Mouse (Mus musculus) midbrain, embryonic 10.5 days (tissue): ENCODE data around the gene Gpr179. TPM values are rescaled to one million over a fixed set of nuclear protein-coding genes. Genes with fewer than 3 reads are reported as not detected.

Source experiments
- DNase-seq: peaks from one replicate; pipeline ENCODE4 v3.0.0-alpha.2; 2017; ENCODE audit warnings: low spot score
- H3K27ac ChIP-seq: fragments of 300-500 bp; sonication (generic); replicated peaks from 2 replicates; pipeline ENCODE4 v1.5.1; 2016; ENCODE audit warnings: mild to moderate bottlenecking
- H3K27me3 ChIP-seq: fragments of 300-500 bp; sonication (generic); 2 replicates; pipeline ENCODE4 v1.6.1; 2016; ENCODE audit warnings: low read depth, mild to moderate bottlenecking; ENCODE audit not compliant: poor library complexity, severe bottlenecking
- H3K36me3 ChIP-seq: fragments of 300-500 bp; sonication (generic); 2 replicates; pipeline ENCODE4 v1.6.1; 2016; ENCODE audit warnings: mild to moderate bottlenecking, moderate library complexity
- H3K4me1 ChIP-seq: fragments of 300-500 bp; sonication (generic); 2 replicates; pipeline ENCODE4 v1.6.1; 2016
- H3K4me3 ChIP-seq: fragments of 300-500 bp; sonication (generic); 2 replicates; pipeline ENCODE4 v1.5.1; 2016; ENCODE audit warnings: mild to moderate bottlenecking, moderate library complexity
- H3K9me3 ChIP-seq: fragments of 300-500 bp; sonication (generic); replicated peaks from 2 replicates; pipeline ENCODE4 v1.6.1; 2016; ENCODE audit warnings: mild to moderate bottlenecking
- WGBS: fragments of 180-500 bp; shearing (Covaris S2); methylation state at CpG from one replicate; pipeline ENCODE4 v1.1.7; 2016; 5-methylcytosine and 5-hydroxymethylcytosine counted together
- polyA plus RNA-seq: library from polyadenylated mRNA; unstranded; fragments of >200 nt; fragmentation: Nextera tagmentation; extraction: Ambion mirVana; gene quantifications from 2 replicates; pipeline ENCODE4 v1.2.1, GENCODE M21; 2016

Gene Gpr179
- 0.05 and 0.09 TPM in 2 replicates for polyA plus RNA-seq

DNA sequence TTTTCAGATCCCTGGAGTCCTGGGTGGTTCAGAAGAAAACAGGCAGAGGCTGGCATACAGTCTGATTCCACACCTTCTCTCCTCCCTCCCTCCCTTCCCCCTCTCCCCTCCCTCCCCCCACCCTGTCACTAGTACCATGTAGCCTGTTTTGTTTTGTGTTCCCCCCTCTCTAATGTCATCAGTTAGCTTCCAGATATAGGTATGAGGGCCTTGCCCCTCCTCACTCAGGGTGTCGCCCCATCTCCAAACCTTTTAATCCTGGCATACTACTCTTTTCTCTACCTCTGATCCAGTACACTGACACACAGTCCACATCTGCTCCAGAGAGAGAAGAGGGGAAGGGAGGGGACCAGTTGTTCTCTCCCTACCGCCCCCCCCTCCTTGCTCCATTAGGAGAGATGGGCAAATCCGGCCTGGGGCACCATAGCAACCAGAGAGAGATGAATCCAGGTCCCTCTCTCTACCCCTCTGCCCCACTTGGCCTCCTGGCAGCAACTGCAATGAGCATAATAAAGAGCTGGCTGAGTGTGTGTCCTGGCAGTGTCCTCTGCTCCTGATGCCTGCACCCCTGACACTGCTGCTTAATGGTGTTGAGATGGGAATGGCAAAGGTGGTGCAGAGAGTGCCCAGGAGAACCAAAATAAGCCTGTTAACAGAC lies at the start of gene Gpr179:
Gene Gpr179 (minus strand): TSS at position 51 of the 658 bp plus-strand sequence.
- WGBS, result 67% methylated on average over 3 of the region's 3 CpGs
- H3K4me3 ChIP-seq, result no peak within 1 kb of the TSS
- no peak for DNase-seq
- 0 out of 2 replicates have a peak within 1 kb of the TSS, but pooled peaks have one; percentile 13 for H3K27ac ChIP-seq
- 0 out of 2 replicates have a peak, but pooled peaks cover 8% of the 10 kb centered on the region for H3K27me3 ChIP-seq
- peaks cover 31% of the 10 kb centered on the region for H3K4me1 ChIP-seq
- H3K9me3 ChIP-seq, result no peaks in the 10 kb centered on the region
- H3K36me3 ChIP-seq, result no peaks in the 10 kb centered on the region

DNA sequence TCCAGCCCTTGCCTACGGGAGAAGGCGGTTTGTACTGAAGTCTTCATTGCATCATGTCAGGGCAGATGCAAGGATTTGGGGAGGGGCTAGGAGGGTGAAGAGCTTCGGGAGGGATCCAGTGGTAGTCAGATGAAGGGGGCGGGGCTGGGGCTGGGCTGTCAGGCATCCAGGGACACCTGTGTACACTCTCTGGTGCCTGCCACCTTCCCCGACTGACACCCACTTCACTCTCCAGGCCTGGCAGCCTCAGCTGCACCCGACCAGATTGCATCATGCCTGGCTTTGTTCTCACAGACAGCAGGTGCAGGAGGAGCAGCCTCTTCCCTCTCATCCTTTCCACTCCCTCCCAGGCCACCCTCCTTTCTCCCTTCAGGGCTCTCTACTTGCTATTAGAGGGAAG lies 49.2 kb upstream of the Gpr179 start:
- Histone ChIP-seq H3K4me3 (peak overlapping the region; percentile 50), H3K27ac (peak overlapping the region; percentile 66), H3K4me1 (peaks cover 51% of the 10 kb centered on the region), H3K27me3 (peaks cover 54% of the 10 kb centered on the region), H3K9me3 (no peaks in the 10 kb centered on the region), H3K36me3 (peaks cover 6% of the 10 kb centered on the region)
- whole genome bisulfite sequencing, result 17% methylated on average over 6 of the region's 6 CpGs
- no peak for DNase-seq

DNA sequence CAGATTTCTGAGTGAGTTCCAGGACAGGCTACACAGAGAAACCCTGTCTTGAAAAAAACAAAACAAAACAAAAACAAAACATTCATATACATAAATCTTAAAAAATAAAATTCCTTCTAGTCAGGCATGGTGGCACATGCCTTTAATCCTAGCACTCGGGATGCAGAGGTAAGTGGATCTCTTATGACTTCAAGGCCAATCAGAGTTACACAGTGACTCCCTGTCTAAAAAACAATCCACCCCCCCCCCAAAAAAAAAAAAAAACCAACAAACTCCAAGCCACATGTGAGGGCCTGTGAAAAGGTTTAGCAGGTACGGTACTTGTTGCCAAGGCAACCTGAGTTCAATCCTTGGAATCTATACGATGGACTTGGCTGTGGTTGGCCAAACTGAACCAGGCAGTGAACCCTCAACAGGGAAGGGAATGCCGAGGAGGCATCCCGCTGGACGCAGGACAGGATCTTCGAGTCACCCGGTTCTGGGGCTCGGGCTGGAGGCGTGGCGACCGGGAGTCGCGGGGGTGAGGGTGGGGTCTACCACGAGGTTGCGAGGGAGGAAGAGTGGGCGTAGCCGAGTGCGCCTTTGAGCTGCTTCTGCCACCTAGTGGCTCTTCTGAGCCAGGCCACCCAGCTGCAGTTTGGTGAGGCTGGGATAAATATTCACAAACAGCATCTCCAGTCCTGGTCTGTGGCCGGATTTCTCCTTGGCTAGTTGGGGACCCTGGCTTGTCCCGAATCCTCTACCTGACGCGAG lies 48.3 kb upstream of the Gpr179 start:
- peak; percentile 87 for DNase-seq
- H3K27ac ChIP-seq, result peak overlapping the region; percentile 52; the same call in 1 of the 2 replicates
- H3K9me3 ChIP-seq, result no peaks in the 10 kb centered on the region
- H3K36me3 ChIP-seq, result peaks cover 16% of the 10 kb centered on the region
- peak overlapping the region; percentile 50 for H3K4me3 ChIP-seq
- peaks cover 44% of the 10 kb centered on the region for H3K27me3 ChIP-seq
- H3K4me1 ChIP-seq, result peaks cover 42% of the 10 kb centered on the region
- WGBS, result 4% methylated on average over 23 of the region's 23 CpGs

DNA sequence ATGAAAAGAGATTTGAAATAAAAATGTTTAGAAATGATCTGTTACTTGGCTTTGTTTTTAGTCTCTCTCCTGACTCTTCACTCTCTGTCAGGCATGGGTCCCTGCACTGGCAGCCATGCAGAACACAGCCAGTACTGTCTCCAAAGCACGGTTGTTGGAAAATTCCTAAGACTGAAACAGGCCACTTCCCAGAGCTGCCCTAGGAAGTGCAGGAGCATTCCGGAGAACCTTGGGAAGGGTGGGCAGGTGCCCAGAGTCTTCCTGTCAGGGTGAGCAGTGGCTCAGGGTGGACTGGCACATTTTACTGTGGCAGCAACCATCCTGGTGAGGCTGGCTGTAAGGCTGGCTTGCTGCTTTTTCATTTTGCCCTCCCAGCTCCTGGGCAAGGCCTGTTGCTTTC lies 46.6 kb upstream of the Gpr179 start:
- no peak overlapping the region for H3K4me3 ChIP-seq
- H3K27ac ChIP-seq, result no peak overlapping the region
- peaks cover 26% of the 10 kb centered on the region for H3K4me1 ChIP-seq
- WGBS, result 85% methylated on average over 2 of the region's 2 CpGs
- H3K9me3 ChIP-seq, result no peaks in the 10 kb centered on the region
- H3K27me3 ChIP-seq, result peaks cover 28% of the 10 kb centered on the region
- H3K36me3 ChIP-seq, result peaks cover 32% of the 10 kb centered on the region
- no peak for DNase-seq

DNA sequence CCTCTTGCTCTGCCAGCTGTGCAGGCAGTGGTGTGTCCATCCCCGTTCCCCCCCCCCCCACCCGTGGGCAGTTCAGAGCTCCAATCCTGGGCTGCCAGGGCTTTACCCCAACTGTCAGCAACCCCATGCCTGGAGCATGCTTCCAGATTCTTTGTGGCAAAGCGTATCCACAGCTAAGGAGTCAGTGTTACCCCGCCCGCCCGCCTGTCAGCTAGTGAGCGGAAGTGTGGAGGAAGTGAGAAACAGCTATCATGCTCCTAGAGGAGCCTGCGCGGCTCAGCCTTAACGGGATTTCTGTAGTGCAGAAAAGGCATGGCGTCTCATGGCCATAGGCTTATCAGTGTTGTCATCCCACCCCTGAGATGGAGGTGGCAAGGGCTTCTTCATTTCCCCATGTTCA lies 42.3 kb upstream of the Gpr179 start:
- peaks cover 75% of the 10 kb centered on the region for H3K36me3 ChIP-seq

DNA sequence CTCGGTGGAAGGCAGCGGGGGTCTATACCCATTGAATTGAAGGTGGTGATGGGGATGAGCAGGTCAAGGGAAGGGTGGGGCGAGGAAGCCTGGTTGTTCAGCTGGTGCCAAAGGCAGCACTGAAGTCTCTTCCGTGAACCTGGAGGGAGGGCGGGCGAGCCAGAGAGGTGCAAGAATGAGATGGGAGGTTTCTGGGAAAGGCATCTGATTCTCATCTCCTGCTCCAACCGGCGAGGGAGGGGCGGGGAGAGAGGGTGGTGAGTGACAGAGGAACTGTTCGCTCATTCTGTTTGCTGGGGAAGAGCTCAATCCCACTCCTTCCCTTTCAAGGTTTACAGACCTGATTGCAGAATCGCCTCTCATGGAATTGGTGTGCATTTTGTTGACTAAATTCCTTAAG lies 41.8 kb upstream of the Gpr179 start:
- H3K9me3 ChIP-seq, result no peaks in the 10 kb centered on the region
- peaks cover 80% of the 10 kb centered on the region for H3K36me3 ChIP-seq
- H3K4me3 ChIP-seq, result no peak overlapping the region
- no peak overlapping the region for H3K27ac ChIP-seq
- 72% methylated on average over 11 of the region's 11 CpGs for WGBS
- H3K4me1 ChIP-seq, result no peaks in the 10 kb centered on the region
- no peak for DNase-seq
- H3K27me3 ChIP-seq, result no peaks in the 10 kb centered on the region

More for the DNA sequence above, 42.3 kb upstream of the Gpr179 start:
- Histone ChIP-seq H3K4me3 (no peak overlapping the region), H3K27me3 (no peaks in the 10 kb centered on the region), H3K9me3 (no peaks in the 10 kb centered on the region), H3K27ac (no peak overlapping the region), H3K4me1 (no peaks in the 10 kb centered on the region)
- WGBS, result 89% methylated on average over 11 of the region's 11 CpGs
- no peak for DNase-seq

DNA sequence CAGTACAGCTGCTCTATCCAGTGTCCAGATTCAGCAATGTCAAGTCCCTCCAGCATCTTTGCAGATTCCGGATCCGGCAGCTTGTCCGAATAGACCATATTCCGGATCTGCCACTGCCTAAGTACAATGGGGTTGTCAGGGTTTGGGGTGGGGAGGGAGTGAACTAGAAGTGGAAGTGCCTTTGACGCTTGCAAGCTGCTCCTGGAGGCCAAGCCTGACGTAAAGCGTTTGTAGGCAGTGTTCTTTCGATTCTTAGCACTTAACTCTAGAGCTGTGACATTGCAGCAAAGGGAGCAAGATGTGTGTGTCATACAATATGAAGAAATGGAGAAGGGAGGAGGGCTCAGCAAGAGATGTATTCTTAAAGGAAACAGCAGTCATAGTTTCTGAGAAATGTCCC lies 37.2 kb upstream of the Gpr179 start:
- H3K4me1 ChIP-seq, result no peaks in the 10 kb centered on the region
- H3K4me3 ChIP-seq, result no peak overlapping the region
- no peaks in the 10 kb centered on the region for H3K9me3 ChIP-seq
- no peak for DNase-seq
- WGBS, result 91% methylated on average over 8 of the region's 8 CpGs
- no peak overlapping the region for H3K27ac ChIP-seq
- H3K27me3 ChIP-seq, result no peaks in the 10 kb centered on the region
- H3K36me3 ChIP-seq, result peaks cover 93% of the 10 kb centered on the region

DNA sequence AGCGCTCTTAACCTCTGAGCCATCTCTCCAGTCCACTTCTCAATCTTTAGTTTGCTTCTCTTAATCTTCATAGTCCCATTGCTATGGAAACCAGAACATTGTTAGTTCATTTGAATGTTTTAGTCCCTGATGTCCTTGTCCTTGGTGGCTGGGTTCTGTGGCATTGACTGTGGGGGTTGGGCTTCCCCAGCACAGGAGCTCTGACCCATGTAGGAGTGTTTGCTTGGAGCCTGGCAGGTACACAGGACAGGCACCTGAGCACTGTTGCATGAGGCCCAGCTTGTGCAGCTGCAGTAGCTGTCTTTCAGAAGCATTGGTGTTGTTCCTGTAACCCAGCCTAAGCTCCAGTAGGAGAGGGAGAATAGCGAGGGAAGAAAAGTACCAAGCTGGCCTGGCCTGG lies 35.9 kb upstream of the Gpr179 start:
- H3K4me1 ChIP-seq, result no peaks in the 10 kb centered on the region
- no peaks in the 10 kb centered on the region for H3K9me3 ChIP-seq
- no peak overlapping the region for H3K4me3 ChIP-seq
- 92% methylated on average over 2 of the region's 2 CpGs for WGBS
- H3K27me3 ChIP-seq, result no peaks in the 10 kb centered on the region
- no peak for DNase-seq
- H3K36me3 ChIP-seq, result peaks cover 93% of the 10 kb centered on the region
- H3K27ac ChIP-seq, result no peak overlapping the region

- Histone ChIP-seq H3K9me3 (no peaks in the 10 kb centered on the region), H3K36me3 (peaks cover 82% of the 10 kb centered on the region), H3K4me3 (no peak overlapping the region), H3K27ac (no peak overlapping the region), H3K4me1 (no peaks in the 10 kb centered on the region), H3K27me3 (no peaks in the 10 kb centered on the region)
- 86% methylated on average over 2 of the region's 2 CpGs for WGBS
- no peak for DNase-seq
Measured at GRCm38 (mm10) chr11:97383764-97384163, 31.9 kb upstream of the Gpr179 start.

- H3K27me3 ChIP-seq, result no peaks in the 10 kb centered on the region
- no peak for DNase-seq
- peaks cover 83% of the 10 kb centered on the region for H3K36me3 ChIP-seq
- no peaks in the 10 kb centered on the region for H3K4me1 ChIP-seq
- no peak overlapping the region for H3K4me3 ChIP-seq
- H3K27ac ChIP-seq, result no peak overlapping the region
- no peaks in the 10 kb centered on the region for H3K9me3 ChIP-seq
- WGBS, result 98% methylated on average over 2 of the region's 2 CpGs
Measured at GRCm38 (mm10) chr11:97383017-97383416, 31.1 kb upstream of the Gpr179 start.

GRCm38 (mm10) chr11:97380036-97380435 lies 28.2 kb upstream of the Gpr179 start:
- H3K4me3 ChIP-seq, result no peak overlapping the region
- peaks cover 86% of the 10 kb centered on the region for H3K36me3 ChIP-seq
- no peak overlapping the region for H3K27ac ChIP-seq
- H3K27me3 ChIP-seq, result no peaks in the 10 kb centered on the region
- H3K9me3 ChIP-seq, result no peaks in the 10 kb centered on the region
- 80% methylated on average over 3 of the region's 3 CpGs for WGBS
- H3K4me1 ChIP-seq, result no peaks in the 10 kb centered on the region
- no peak for DNase-seq

- no peak for DNase-seq
- Histone ChIP-seq H3K4me1 (no peaks in the 10 kb centered on the region), H3K27ac (no peak overlapping the region), H3K4me3 (no peak overlapping the region), H3K36me3 (peaks cover 55% of the 10 kb centered on the region), H3K9me3 (no peaks in the 10 kb centered on the region), H3K27me3 (no peaks in the 10 kb centered on the region)
- 82% methylated on average over 2 of the region's 2 CpGs for WGBS
Measured at GRCm38 (mm10) chr11:97373402-97373801, 21.5 kb upstream of the Gpr179 start.
